8 mouse cellular contexts compared by ENCODE assay signal in the genomic region with DNA sequence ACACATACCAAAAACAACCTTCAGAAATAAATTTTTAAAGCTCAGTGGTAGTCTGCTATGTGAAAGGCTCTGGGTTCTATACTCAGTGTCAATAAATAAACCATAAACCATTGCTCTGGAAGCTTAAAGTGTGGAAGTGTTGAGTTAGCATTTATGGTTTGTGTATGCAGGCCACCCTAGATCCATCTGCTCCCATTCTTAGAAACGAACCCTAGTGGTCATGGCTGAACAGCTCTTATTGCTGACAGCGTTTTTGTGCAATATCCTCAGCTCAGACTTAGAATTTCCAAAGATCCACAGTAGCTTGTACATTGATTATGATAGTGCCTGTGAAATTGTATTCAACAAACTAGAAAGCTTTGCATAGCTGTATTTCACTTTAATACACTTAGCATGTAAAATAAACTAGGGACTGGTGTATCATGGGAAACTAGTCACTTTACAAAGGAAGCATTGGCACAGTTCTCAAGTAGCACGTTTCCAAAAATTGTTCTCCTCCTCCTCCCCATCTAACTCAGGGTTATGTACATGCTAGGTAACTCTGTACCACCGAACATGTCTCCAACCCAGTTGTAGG.
A peak's percentile ranks its signal among the peaks of the same experiment; 100 is the strongest.
DNase-seq lines count a peak whose midpoint lies in the region; ATAC-seq lines count a peak whose summit lies in the region.

No protein-coding gene starts in this region.

- H3K9me3 ChIP-seq in embryonic facial prominence, embryonic 14.5 days (ENCODE audit: control insufficient read depth, low read length) = no peaks in the 10 kb centered on the region
- no peaks in the 10 kb centered on the region for H3K9me3 ChIP-seq in megakaryocyte, embryonic 14.5 days

- peaks cover 26% of the 10 kb centered on the region for H3K4me1 ChIP-seq in embryonic facial prominence, embryonic 14.5 days (ENCODE audit: control insufficient read depth, insufficient read depth, low read length)
- peaks cover 58% of the 10 kb centered on the region for H3K4me1 ChIP-seq in megakaryocyte, embryonic 14.5 days

- no peak overlapping the region for H3K27ac ChIP-seq in embryonic facial prominence, embryonic 14.5 days (replicated peaks; ENCODE audit: low read depth, low read length)

- no peaks in the 10 kb centered on the region for H3K27me3 ChIP-seq in embryonic facial prominence, embryonic 14.5 days (replicated peaks; ENCODE audit: control insufficient read depth, insufficient read depth, low read length)
- no peaks in the 10 kb centered on the region for H3K27me3 ChIP-seq in megakaryocyte, embryonic 14.5 days (replicated peaks)

- peak; percentile 47 to 55 for DNase-seq in cerebellum, adult 18-20 months
- no peak for DNase-seq in cerebellum, adult 8-10 months
- DNase-seq in CD4-positive helper T cell, adult 2 months (ENCODE audit: low read depth, low spot score) = peak; percentile 44
- peak; percentile 41 for DNase-seq in embryonic facial prominence, embryonic 14.5 days (ENCODE audit: low spot score)
- DNase-seq in induced T-regulatory cell, adult 2 months (ENCODE audit: low read depth) = peak; percentile 71
- DNase-seq in ovary, postnatal 14 days (ENCODE audit: low spot score) = no peak
- DNase-seq in testis, postnatal 14 days (ENCODE audit: low spot score) = no peak

- H3K4me3 ChIP-seq in embryonic facial prominence, embryonic 14.5 days (ENCODE audit: low read depth, low read length) = peak overlapping the region; percentile 85
- H3K4me3 ChIP-seq in megakaryocyte, embryonic 14.5 days (replicated peaks) = peak overlapping the region; percentile 99

- WGBS in embryonic facial prominence, embryonic 14.5 days = 40% methylated on average over 4 of the region's 4 CpGs

- H3K9ac ChIP-seq in embryonic facial prominence, embryonic 14.5 days (ENCODE audit: low read depth, low read length) = no peak overlapping the region

- H3K36me3 ChIP-seq in embryonic facial prominence, embryonic 14.5 days (ENCODE audit: control insufficient read depth, insufficient read depth, low read length) = no peaks in the 10 kb centered on the region
- peaks cover 9% of the 10 kb centered on the region for H3K36me3 ChIP-seq in megakaryocyte, embryonic 14.5 days (replicated peaks; ENCODE audit: low read length)

- peak overlapping the region; percentile 83 for H3K4me2 ChIP-seq in embryonic facial prominence, embryonic 14.5 days (ENCODE audit: low read depth, low read length)

- ATAC-seq in embryonic facial prominence, embryonic 14.5 days (ENCODE audit: low read depth) = no peak

Comparison
In these comparisons a context has a peak if more than half of its experiments do, and no peak if none do; other contexts are left out.
1. DNase-seq: peak in cerebellum, adult 18-20 months (2 of 2), CD4-positive helper T cell, adult 2 months (single experiment), embryonic facial prominence, embryonic 14.5 days (single experiment) and induced T-regulatory cell, adult 2 months (single experiment); none in cerebellum, adult 8-10 months (single experiment), ovary, postnatal 14 days (single experiment) and testis, postnatal 14 days (single experiment).